Comparison of ENCODE assay signal across 27 mouse cellular contexts in genomic region chr1:162413791-162414190, GRCm38 (mm10).
DNase-seq lines count a peak whose midpoint lies in the region; ATAC-seq and TF ChIP-seq lines count a peak whose summit lies in the region.
"Had no signal": no experiment of that assay in that cellular context is flagged by ENCODE, and none has a peak within 500 bp of the region (broad histone marks: within the 10 kb centered on the region; RNA-seq: fewer than 3 reads in every experiment).

No protein-coding gene starts in this region.

- no peak overlapping the region for H3K4me3 ChIP-seq in gastrocnemius, adult 2 months
- no peak overlapping the region for H3K4me3 ChIP-seq in limb, embryonic 11.5 days (ENCODE audit: low read depth, low read length)
- no peak overlapping the region for H3K4me3 ChIP-seq in limb, embryonic 10.5 days
- no peak overlapping the region for H3K4me3 ChIP-seq in layer of hippocampus, adult 2 months
- H3K4me3 ChIP-seq: embryonic facial prominence, embryonic 13.5 days; erythroblast, embryonic 14.5 days; forebrain, embryonic 15.5 days; megakaryocyte, embryonic 14.5 days; midbrain, embryonic 13.5 days; neural tube, embryonic 12.5 days had no signal

- H3K4me1 ChIP-seq in limb, embryonic 11.5 days (ENCODE audit: control insufficient read depth, insufficient read depth, low read length) = no peaks in the 10 kb centered on the region
- 0 out of 2 replicates have a peak, but pooled peaks cover 3% of the 10 kb centered on the region for H3K4me1 ChIP-seq in limb, embryonic 10.5 days
- H3K4me1 ChIP-seq: megakaryocyte, embryonic 14.5 days; neural tube, embryonic 12.5 days had no signal

- H3K9ac ChIP-seq in limb, embryonic 11.5 days (ENCODE audit: low read length) = no peak overlapping the region
- H3K9ac ChIP-seq: embryonic facial prominence, embryonic 13.5 days; forebrain, embryonic 15.5 days; liver, postnatal 0 days; midbrain, embryonic 13.5 days; neural tube, embryonic 12.5 days had no signal

- no peaks in the 10 kb centered on the region for H3K27me3 ChIP-seq in limb, embryonic 11.5 days (ENCODE audit: control insufficient read depth, insufficient read depth, low read length)
- no peaks in the 10 kb centered on the region for H3K27me3 ChIP-seq in limb, embryonic 10.5 days (ENCODE audit: low read depth, poor library complexity, severe bottlenecking)
- H3K27me3 ChIP-seq: embryonic facial prominence, embryonic 13.5 days; forebrain, embryonic 15.5 days; midbrain, embryonic 13.5 days; neural tube, embryonic 12.5 days had no signal

- WGBS in limb, embryonic 11.5 days = 9% methylated on average over 1 of the region's 1 CpGs
- 21% methylated on average over 1 of the region's 1 CpGs for WGBS in limb, embryonic 10.5 days

- no peak for TF ChIP-seq CTCF in gastrocnemius, adult 2 months (IDR thresholded peaks at IDR 0.05)
- TF ChIP-seq CTCF in layer of hippocampus, adult 2 months (conservative IDR thresholded peaks at IDR 0.05) = no peak

- intact Hi-C loops in gastrocnemius, adult 2 months (cut with DNase I) = no loop called here

- no peak for DNase-seq in gastrocnemius, adult 2 months
- no peak for DNase-seq in gastrocnemius, postnatal 4 days (ENCODE audit: low spot score in 2 of 2)
- DNase-seq in limb, embryonic 11.5 days (ENCODE audit: low spot score) = no peak
- no peak for DNase-seq in limb, embryonic 10.5 days (ENCODE audit: low spot score)
- DNase-seq in MEL-GATA-1-ER (ENCODE audit: extremely low read depth, low read depth) = peak; percentile 6
- no peak for DNase-seq in layer of hippocampus, adult 2 months (ENCODE audit: low spot score in 2 of 2)
- DNase-seq in layer of hippocampus, postnatal 14 days (ENCODE audit: low spot score in 2 of 2) = no peak
- DNase-seq: adrenal gland, postnatal 14 days; cerebellum, adult 2 months; cerebellum, postnatal 25 days; gastrocnemius, postnatal 10 days; left cerebral cortex, postnatal 4 days; liver, postnatal 0 days; lung, postnatal 14 days; right cerebral cortex, adult 18-20 months; right cerebral cortex, postnatal 4 days; thymus, adult 2 months; thymus, postnatal 4 days had no signal

- ATAC-seq in limb, embryonic 11.5 days (ENCODE audit: insufficient number of reproducible peaks, low FRiP score, low TSS enrichment, low read depth) = 0 out of 2 replicates have a peak, but pooled peaks have one; percentile 17
- peak; percentile 52 for ATAC-seq in megakaryocyte progenitor cell, adult 5-6 weeks (replicated peaks; ENCODE audit: poor library complexity)
- ATAC-seq: forebrain, embryonic 15.5 days; intestine, postnatal 0 days; liver, postnatal 0 days had no signal

- H3K4me2 ChIP-seq in limb, embryonic 11.5 days (ENCODE audit: low read depth, severe bottlenecking) = no peak overlapping the region
- H3K4me2 ChIP-seq: embryonic facial prominence, embryonic 13.5 days; forebrain, embryonic 15.5 days; liver, embryonic 11.5 days; midbrain, embryonic 13.5 days had no signal

- H3K27ac ChIP-seq in gastrocnemius, adult 2 months = peak overlapping the region; percentile 53; the same call in 1 of the 2 replicates
- H3K27ac ChIP-seq in limb, embryonic 11.5 days (replicated peaks; ENCODE audit: low read depth, low read length) = no peak overlapping the region
- no peak overlapping the region for H3K27ac ChIP-seq in limb, embryonic 10.5 days
- H3K27ac ChIP-seq in layer of hippocampus, adult 2 months = no peak overlapping the region
- H3K27ac ChIP-seq: embryonic facial prominence, embryonic 13.5 days; forebrain, embryonic 15.5 days had no signal

- H3K36me3 ChIP-seq in limb, embryonic 11.5 days (ENCODE audit: control insufficient read depth, insufficient read depth, low read length) = no peaks in the 10 kb centered on the region
- H3K36me3 ChIP-seq in limb, embryonic 10.5 days = no peaks in the 10 kb centered on the region
- H3K36me3 ChIP-seq: embryonic facial prominence, embryonic 13.5 days; forebrain, embryonic 15.5 days; midbrain, embryonic 13.5 days; neural tube, embryonic 12.5 days had no signal

- H3K9me3 ChIP-seq in limb, embryonic 11.5 days (ENCODE audit: control insufficient read depth, low read length) = no peaks in the 10 kb centered on the region
- H3K9me3 ChIP-seq in limb, embryonic 10.5 days (replicated peaks) = no peaks in the 10 kb centered on the region
- H3K9me3 ChIP-seq: embryonic facial prominence, embryonic 13.5 days; forebrain, embryonic 15.5 days; megakaryocyte, embryonic 14.5 days; midbrain, embryonic 13.5 days; neural tube, embryonic 12.5 days had no signal
